Mouse (Mus musculus): ENCODE data around the gene Golt1a.

GRCm38 (mm10) chr1:133355469-133355868 is 45.9 kb downstream of the Golt1a start:
- TF ChIP-seq CTCF (IDR thresholded peaks at IDR 0.05; ENCODE audit: low read depth): no peak
- no peak for TF ChIP-seq EP300 (IDR thresholded peaks at IDR 0.05; ENCODE audit: low read depth)

Data from liver, embryonic 14.5 days (tissue).